Mouse (Mus musculus): Measurements from ENCODE around the gene Inppl1. TPM values are rescaled to one million over a fixed set of nuclear protein-coding genes. Genes with fewer than 3 reads are reported as not detected.

Inppl1 gene
- polyA plus RNA-seq (2012; rRNA removed) = 54.1 and 73.6 TPM in 2 replicates

GRCm38 (mm10) chr7:101837606-101838471 is at the start of gene Inppl1:
Inppl1 (minus strand) TSS chr7:101838229.
- peak; percentile 82 for DNase-seq (ENCODE audit: low read depth, low spot score)
- 1% methylated on average over 64 of the region's 64 CpGs for whole genome bisulfite sequencing

GRCm38 (mm10) chr7:101886274-101886673 is 48.2 kb upstream of the Inppl1 start:
- WGBS = 84% methylated on average over 6 of the region's 6 CpGs
- no peak for DNase-seq (ENCODE audit: low read depth, low spot score)

GRCm38 (mm10) chr7:101884160-101884559 is 46.1 kb upstream of the Inppl1 start:
- 94% methylated on average over 4 of the region's 4 CpGs for WGBS
- no peak for DNase-seq (ENCODE audit: low read depth, low spot score)

GRCm38 (mm10) chr7:101882413-101883154 is 44.6 kb upstream of the Inppl1 start:
- 73% methylated on average over 9 of the region's 9 CpGs for WGBS
- DNase-seq (ENCODE audit: low read depth, low spot score) = no peak

GRCm38 (mm10) chr7:101880855-101881254 is 42.8 kb upstream of the Inppl1 start:
- 67% methylated on average over 4 of the region's 4 CpGs for WGBS
- DNase-seq (ENCODE audit: low read depth, low spot score) = no peak

GRCm38 (mm10) chr7:101875978-101876377 is 37.9 kb upstream of the Inppl1 start:
- DNase-seq (ENCODE audit: low read depth, low spot score) = no peak
- 92% methylated on average over 1 of the region's 1 CpGs for WGBS

- WGBS = 75% methylated on average over 3 of the region's 3 CpGs
- no peak for DNase-seq (ENCODE audit: low read depth, low spot score)
Measured at GRCm38 (mm10) chr7:101871296-101871695, 33.3 kb upstream of the Inppl1 start.

- DNase-seq (ENCODE audit: low read depth, low spot score) = no peak
- WGBS = 27% methylated on average over 2 of the region's 2 CpGs
Measured at GRCm38 (mm10) chr7:101870629-101871028, 32.6 kb upstream of the Inppl1 start, which contains the start of gene Folr1. Folr1 (minus strand) TSS chr7:101870788.

- no peak for DNase-seq (ENCODE audit: low read depth, low spot score)
- 55% methylated on average over 7 of the region's 7 CpGs for WGBS
Measured at GRCm38 (mm10) chr7:101869163-101869500, 31.1 kb upstream of the Inppl1 start.

- 79% methylated on average over 13 of the region's 13 CpGs for WGBS
- no peak for DNase-seq (ENCODE audit: low read depth, low spot score)
Measured at GRCm38 (mm10) chr7:101868241-101869162, 30.5 kb upstream of the Inppl1 start.

GRCm38 (mm10) chr7:101867482-101867881 is 29.5 kb upstream of the Inppl1 start:
- WGBS = 100% methylated on average over 4 of the region's 4 CpGs

GRCm38 (mm10) chr7:101866491-101867265 is 28.6 kb upstream of the Inppl1 start:
- DNase-seq (ENCODE audit: low read depth, low spot score) = no peak
- WGBS = 86% methylated on average over 11 of the region's 11 CpGs

More at GRCm38 (mm10) chr7:101867482-101867881, 29.5 kb upstream of the Inppl1 start:
- DNase-seq (ENCODE audit: low read depth, low spot score) = no peak

- DNase-seq (ENCODE audit: low read depth, low spot score) = no peak
- 54% methylated on average over 3 of the region's 3 CpGs for WGBS
Measured at GRCm38 (mm10) chr7:101863415-101863814, 25.4 kb upstream of the Inppl1 start, which contains the start of gene Anapc15. Anapc15 (plus strand) TSS chr7:101863715.

- WGBS = 71% methylated on average over 3 of the region's 3 CpGs
- no peak for DNase-seq (ENCODE audit: low read depth, low spot score)
Measured at GRCm38 (mm10) chr7:101862291-101862690, 24.3 kb upstream of the Inppl1 start.

- no peak for DNase-seq (ENCODE audit: low read depth, low spot score)
Measured at GRCm38 (mm10) chr7:101860978-101861377, 22.9 kb upstream of the Inppl1 start.

- DNase-seq (ENCODE audit: low read depth, low spot score) = no peak
- WGBS = 59% methylated on average over 9 of the region's 9 CpGs
Measured at GRCm38 (mm10) chr7:101858362-101858761, 20.3 kb upstream of the Inppl1 start.

- 90% methylated on average over 4 of the region's 4 CpGs for WGBS
- no peak for DNase-seq (ENCODE audit: low read depth, low spot score)
Measured at GRCm38 (mm10) chr7:101857094-101857493, 19.1 kb upstream of the Inppl1 start, which contains the start of gene Folr2. Folr2 (minus strand) TSS chr7:101857194.

GRCm38 (mm10) chr7:101853816-101854215 is 15.8 kb upstream of the Inppl1 start:
- WGBS = 76% methylated on average over 2 of the region's 2 CpGs
- no peak for DNase-seq (ENCODE audit: low read depth, low spot score)

GRCm38 (mm10) chr7:101852846-101853245 is 14.8 kb upstream of the Inppl1 start:
- 82% methylated on average over 6 of the region's 6 CpGs for WGBS
- no peak for DNase-seq (ENCODE audit: low read depth, low spot score)
